7 mouse cellular contexts compared by ENCODE assay signal in genomic region chr5:76998416-76998815, GRCm38 (mm10). TPM values are rescaled to one million over a fixed set of nuclear protein-coding genes. Genes with fewer than 3 reads are reported as not detected.
DNase-seq lines count a peak whose midpoint lies in the region; ATAC-seq lines count a peak whose summit lies in the region.

No protein-coding gene starts in this region.

- DNase-seq in kidney, adult 9 months = peak; percentile 19
- DNase-seq in kidney, adult 18-20 months = no peak
- DNase-seq in ES-CJ7 (ENCODE audit: low read depth, low spot score) (peak; percentile 65), adipocyte (ENCODE audit: low spot score) (peak; percentile 86)
- DNase-seq in spleen, postnatal 4 days (ENCODE audit: low spot score in 2 of 2) = no peak
- no peak for DNase-seq in thymus, postnatal 25 days

- peak; percentile 59; the same call in 1 of the 2 replicates for ATAC-seq in megakaryocyte-erythroid progenitor cell, adult 5-6 weeks (replicated peaks; ENCODE audit: low FRiP score, low TSS enrichment, poor library complexity, severe bottlenecking)

RNA-seq across cellular contexts. Expression of gene Arl9, which starts 5.4 kb away (rescaled TPM):
- 4.7 TPM in 1 of 2 replicates, not detected in the other for total RNA-seq in megakaryocyte-erythroid progenitor cell, adult 5-6 weeks (2014; fragmentation: Nextera tagmentation)
- total RNA-seq in megakaryocyte-erythroid progenitor cell, adult 5-6 weeks (2017) = not detected in 2 replicates

RNA-seq across cellular contexts. Expression of gene Thegl, which starts 17.4 kb away (rescaled TPM):
- total RNA-seq in megakaryocyte-erythroid progenitor cell, adult 5-6 weeks (2014; fragmentation: Nextera tagmentation) = 1.0 TPM in 1 of 2 replicates, not detected in the other
- 0.53 and 1.6 TPM in 2 replicates for total RNA-seq in megakaryocyte-erythroid progenitor cell, adult 5-6 weeks (2017)

RNA-seq across cellular contexts. Expression of gene Srp72, which starts 23.9 kb away (rescaled TPM):
- total RNA-seq in megakaryocyte-erythroid progenitor cell, adult 5-6 weeks (2014; fragmentation: Nextera tagmentation) = 143 and 165 TPM in 2 replicates
- 199 and 258 TPM in 2 replicates for total RNA-seq in megakaryocyte-erythroid progenitor cell, adult 5-6 weeks (2017)

RNA-seq across cellular contexts. Expression of gene Ppat, which starts 47.0 kb away (rescaled TPM):
- total RNA-seq in megakaryocyte-erythroid progenitor cell, adult 5-6 weeks (2014; fragmentation: Nextera tagmentation) = 63.2 and 82.8 TPM in 2 replicates
- 121 and 133 TPM in 2 replicates for total RNA-seq in megakaryocyte-erythroid progenitor cell, adult 5-6 weeks (2017)

RNA-seq across cellular contexts. Expression of gene Paics, which starts 47.3 kb away (rescaled TPM):
- total RNA-seq in megakaryocyte-erythroid progenitor cell, adult 5-6 weeks (2014; fragmentation: Nextera tagmentation) = 238 and 301 TPM in 2 replicates
- 403 and 467 TPM in 2 replicates for total RNA-seq in megakaryocyte-erythroid progenitor cell, adult 5-6 weeks (2017)

Comparison
In these comparisons a context has a peak if more than half of its experiments do, and no peak if none do; other contexts are left out.
1. DNase-seq: peak in kidney, adult 9 months (single experiment), ES-CJ7 (single experiment) and adipocyte (single experiment); none in kidney, adult 18-20 months (single experiment), spleen, postnatal 4 days (0 of 2) and thymus, postnatal 25 days (single experiment).